Mouse (Mus musculus): ENCODE data around the gene Abhd17c.
"Not testable (repeated sequence)": the region's sequence is repeated elsewhere in the genome, so short reads cannot be mapped to it uniquely, and the experiment has no call there.

Gene Abhd17c

DNA sequence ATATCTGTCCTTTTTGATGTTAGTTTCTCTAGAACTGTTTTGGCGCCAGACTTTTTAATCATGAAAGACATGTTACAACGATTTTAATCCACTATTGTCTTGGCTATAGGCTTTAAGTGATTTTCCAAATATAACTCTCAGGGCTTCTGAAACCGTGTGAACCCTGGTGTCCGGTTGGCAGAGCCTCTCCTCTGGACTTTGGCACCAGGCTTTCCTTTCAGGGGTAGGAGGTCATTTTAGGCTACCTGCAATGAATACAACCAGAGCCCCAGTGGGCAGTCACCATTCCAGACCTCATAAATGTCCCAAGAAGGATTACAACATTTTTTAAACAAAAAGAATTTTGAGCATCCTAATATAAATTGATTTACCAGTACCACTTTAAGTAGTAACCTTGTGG is 1.1 kb upstream of the Abhd17c start:
- no peak for DNase-seq (ENCODE audit: low spot score in 2 of 2)

DNA sequence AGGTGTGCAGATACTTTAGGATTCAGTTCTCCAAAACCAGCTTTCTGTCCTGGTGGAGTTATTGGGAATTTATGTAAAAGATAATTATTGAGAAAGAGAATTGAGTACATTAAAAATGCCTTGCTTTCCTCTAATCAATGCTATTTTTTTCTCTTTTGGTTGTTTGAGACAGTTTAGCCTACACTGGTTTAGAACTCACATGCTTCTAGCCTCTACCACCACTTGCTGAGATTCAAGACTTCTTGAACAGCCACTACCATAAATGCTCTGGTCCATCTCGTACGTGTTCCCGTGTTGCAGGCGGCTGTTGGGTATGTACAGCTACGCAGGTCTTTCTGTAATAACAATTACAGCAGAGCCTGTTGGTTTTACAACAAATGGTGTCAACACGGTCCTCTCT is 681 bp upstream of the Abhd17c start:
- no peak for DNase-seq (ENCODE audit: low spot score in 2 of 2)

DNA sequence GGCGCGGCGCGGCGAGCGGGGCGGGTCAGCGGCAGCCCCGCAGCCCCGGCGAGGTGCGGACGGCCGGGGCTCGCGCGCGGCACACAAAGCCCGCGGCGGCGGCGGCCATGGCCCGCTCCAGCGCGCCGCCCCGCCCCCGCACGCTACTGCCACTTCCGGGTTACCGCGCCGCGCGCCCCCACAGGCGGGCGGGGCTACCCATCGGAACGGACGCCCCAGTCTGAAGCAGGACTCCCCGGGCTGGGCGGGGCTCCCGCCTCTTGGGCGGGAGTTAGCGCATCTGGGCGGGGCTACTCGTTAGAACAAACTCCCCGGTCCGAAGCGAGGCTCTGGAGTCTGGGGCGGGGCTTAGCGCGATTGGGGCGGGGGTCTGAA is 254 bp upstream of the Abhd17c start:
- DNase-seq (ENCODE audit: low spot score in 2 of 2) = peak; percentile 91

DNA sequence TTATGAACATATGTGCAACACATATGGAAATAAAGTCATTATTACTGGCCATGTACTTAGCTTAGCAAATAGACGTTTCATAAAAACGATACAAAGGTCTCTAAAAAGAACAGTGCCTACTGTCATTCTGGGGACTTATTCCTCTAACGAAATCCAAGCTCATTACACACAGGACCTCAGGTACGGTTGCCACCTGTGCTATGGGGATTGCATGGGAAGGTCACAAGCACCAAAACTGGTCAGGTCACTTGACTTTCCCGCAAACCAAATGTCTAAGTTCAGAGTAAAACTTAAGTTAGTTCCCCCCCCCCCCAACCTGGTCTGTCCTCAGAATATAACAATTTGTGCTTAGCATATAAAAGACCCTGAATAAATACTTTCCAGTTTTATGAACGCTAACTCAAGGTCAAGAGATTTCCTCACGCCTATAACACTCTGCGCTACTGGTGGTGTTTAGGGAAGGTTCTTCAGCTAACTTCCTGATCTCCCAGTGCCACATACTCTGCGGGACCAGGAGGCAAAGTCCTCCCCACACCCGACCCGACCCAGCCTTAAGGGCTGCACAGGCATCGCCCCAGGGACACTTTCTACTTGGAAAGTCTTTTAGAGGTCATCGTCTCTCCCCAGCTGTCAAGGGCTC is 1.2 kb downstream of the Abhd17c start:
- DNase-seq (ENCODE audit: low spot score in 2 of 2) = no peak

DNA sequence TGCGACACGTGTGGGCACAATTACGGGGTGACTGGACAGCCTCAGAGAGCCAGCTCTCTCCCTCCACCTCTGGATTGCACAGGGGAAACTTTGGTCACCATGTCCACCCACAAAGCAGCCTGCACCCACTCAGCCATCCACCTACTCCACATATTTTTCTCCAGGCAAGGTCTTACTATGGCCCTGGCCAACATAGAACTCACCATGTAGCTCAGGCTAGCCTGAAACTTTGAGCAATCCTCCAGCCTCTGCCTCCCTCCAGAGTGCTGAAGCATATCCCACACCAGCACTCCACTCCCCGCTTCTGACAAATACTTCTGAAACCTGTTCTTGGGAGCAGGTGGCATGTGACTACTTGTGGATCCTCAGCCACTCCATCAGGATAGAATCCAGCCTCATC is 1.9 kb downstream of the Abhd17c start:
- no peak for DNase-seq (ENCODE audit: low spot score in 2 of 2)

DNA sequence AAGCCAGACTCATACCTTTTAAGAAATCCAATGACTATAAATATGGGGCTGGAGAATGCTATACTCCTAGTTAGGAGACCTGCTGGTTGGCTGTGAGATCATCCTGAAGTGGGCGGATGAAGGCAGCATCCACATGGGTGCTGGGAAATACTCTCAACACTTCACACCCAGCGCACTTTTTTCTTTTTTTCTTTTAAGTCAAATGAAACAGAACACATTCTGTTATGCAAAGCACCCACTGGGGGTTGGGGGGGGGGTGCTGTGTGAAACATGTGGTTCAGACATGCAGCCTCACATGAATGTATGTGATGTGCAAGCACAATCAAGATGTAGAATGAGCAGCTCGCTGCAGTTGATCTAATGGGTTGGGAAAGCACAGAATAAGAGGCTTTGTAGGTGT is 2.8 kb downstream of the Abhd17c start:
- no peak for DNase-seq (ENCODE audit: low spot score in 2 of 2)

DNA sequence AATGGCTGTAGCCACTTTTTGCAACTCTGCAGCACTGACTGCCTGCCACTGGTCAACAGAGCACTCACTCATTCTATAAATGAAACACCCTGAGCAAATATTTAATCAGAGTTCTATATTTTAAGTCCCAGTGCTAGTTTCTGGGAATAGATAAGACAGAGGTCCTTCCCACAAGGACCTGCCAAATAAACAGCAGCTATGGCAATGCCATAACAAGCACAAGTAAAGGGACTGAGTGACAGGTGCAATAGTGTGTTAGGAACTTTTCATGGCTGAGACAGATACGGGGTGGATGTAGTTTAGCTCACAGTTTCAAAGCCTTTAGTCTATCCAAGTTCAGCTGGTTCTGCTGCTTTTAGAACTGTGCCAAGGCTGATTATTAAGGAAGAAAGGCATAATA is 3.9 kb downstream of the Abhd17c start:
- DNase-seq (ENCODE audit: low spot score in 2 of 2) = no peak

DNA sequence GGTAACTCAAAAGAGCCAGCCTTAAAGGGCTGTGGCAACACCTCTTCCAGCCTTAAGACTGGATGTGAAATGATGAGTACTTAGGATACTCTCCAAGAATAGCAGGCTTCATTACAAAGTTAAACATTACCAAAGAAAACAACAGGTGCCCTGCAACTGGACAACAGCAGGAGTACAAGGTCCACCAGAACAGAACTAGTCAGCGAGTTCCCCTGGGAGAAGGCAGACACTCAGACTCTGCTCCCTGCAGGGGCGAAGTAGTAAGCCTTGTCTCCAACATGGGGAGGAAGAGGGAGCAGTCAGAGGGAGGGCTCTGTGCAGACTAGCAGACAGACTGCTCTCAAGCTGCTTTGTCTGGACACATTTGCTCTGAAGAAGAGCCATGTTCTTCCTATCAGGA is 6.1 kb downstream of the Abhd17c start:
- no peak for DNase-seq (ENCODE audit: low spot score in 2 of 2)

DNA sequence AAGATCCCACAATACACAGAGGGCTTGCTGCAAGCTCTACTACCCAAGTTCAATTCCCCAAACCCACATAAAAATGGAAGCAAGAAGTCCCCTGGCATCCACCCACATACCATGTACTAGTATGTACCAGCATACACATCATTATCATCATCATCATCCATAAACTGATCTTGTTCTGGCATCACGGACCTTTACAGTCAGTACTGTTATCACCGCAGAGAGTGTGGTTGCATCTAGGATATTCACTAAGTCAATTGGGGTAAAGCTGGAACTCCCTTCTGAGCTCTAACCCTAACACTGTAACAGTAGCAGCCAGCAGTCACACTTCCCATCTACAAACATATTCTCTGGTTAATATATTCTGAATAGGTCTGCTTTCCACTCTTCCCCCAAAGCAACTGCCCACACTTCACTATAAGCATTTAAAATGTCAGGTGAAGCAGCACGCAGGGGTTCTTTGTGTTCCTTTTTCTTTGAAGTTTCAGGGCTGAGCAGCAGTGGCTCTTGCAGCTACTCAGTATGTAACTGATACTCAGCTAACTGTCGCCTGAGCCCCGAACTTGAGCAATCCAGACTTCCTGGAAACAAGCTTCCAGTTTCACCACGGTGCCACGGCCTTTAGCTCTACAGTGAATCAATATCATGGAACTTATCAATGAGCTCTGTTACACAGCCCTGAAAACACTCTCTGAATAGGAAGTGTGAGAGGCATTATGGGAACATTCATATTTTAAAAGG is 8.8 kb downstream of the Abhd17c start:
- no peak for DNase-seq (ENCODE audit: low spot score in 2 of 2)

DNA sequence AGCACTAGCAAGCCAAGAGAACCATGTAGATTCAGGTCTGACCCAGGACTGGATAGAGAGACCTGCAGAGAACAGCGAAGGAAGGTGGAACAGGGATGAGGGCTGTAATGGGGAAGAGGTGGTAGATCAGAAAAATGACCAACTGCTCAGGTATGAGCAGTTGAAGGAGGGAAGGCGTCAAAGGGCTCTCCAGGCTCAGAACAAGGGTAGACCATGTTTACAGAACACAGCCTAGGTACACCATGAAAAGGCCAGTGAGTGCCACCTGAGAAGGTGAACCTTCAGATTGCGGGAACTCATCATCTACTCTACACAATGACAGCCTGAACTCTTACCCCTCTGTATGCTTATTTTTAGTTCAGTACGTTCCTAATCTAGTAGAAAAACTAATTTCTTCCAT is 9.5 kb downstream of the Abhd17c start:
- DNase-seq (ENCODE audit: low spot score in 2 of 2) = no peak

DNA sequence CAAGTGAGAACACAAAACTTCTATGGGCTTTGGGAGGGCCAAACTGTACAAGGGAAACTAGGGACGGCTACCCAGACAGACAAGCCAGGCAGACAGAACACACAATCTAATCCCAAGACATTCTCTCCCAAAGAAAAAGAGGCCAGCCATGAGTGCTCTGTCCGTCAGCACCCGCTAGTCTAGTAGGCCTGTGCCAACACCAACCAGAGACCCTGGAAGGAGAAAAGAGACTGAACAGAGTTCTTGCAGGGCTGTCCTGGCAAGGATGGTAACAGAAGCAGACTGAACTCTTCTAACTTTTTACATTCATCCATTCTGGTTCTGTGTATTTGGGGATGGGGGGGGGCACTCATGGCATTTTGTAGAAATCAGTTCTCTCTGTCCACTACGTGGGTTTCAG is 12.1 kb downstream of the Abhd17c start:
- no peak for DNase-seq (ENCODE audit: low spot score in 2 of 2)

DNA sequence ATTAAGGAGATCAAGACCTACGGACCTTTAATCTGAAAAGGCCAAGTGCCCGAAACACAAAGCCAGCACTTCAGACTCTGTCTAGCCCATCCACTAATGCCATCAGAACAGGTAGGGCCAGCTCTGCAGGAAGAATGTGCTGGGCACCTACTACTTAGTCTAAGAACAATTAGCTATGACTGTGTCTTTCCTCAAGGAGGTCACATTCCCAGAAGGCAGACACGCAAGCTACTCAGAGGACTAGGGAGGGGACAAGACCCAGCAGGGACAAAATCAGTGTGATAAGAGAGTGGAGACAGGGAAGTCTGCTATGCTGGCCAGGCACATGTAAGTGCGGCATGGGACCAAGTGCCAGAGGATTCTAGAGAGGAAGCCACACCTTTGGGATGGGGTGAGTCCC is 13.0 kb downstream of the Abhd17c start:
- DNase-seq (ENCODE audit: low spot score in 2 of 2) = no peak

DNA sequence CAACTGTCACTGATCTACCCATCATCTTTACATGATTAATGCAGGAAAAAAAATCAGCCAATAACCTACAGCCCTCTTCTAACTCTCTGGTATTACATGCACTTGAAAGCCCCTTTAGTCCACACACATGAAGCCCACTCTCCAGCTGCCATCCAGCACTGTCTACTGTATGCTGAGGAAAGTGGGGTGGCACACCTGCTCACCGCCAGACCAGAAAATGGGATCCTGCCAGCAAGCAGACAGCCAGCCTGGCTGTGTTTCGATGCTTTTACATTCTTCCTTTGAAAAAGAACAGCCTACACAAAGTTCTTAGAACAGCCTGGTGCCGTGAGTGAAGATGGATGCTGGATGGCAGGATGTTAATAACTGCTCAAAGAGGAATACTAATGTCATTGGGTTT is 13.9 kb downstream of the Abhd17c start:
- DNase-seq (ENCODE audit: low spot score in 2 of 2) = no peak

DNA sequence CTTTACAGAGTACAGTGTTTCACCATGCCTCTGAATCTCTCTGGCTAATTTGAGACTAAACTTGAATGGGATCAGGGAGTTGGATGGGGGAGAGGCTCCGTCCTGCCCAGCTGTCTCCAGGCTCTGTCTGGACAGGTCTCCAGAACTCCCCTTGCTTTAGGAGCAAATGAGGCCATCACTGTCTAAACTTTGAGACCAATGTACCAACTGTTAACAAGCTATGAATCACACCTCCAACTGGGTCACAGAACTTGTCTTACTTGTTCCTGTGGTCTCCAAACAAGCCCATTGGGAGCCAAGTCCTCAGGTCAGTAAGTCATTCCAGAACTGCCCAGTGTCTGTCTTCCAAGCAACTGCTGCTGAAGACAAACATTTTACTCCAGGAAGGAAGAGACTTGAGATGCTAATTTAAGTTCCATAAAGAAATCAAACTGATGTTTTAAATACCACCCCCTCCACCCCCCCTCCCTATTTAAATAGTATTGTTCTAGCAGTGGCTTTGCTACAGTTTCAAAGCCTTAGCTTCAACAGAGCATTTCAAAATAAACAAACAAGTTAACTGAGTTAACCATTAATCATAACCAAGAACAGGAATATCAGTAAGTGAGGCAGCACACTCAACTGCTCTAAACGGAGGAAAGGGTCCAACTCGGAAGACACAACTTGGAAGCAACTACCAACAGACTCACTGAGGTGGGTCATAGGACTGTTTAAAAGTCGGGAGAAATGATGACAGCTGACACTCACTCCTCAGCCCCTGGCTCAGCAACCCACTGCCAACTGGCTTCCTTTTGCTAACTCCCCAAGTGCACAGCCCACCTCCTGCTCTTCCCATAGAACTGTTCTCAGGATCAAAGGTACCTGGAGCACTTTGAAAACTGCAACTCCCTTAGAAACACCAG is 15.6 kb downstream of the Abhd17c start:
- DNase-seq (ENCODE audit: low spot score in 2 of 2) = no peak

DNA sequence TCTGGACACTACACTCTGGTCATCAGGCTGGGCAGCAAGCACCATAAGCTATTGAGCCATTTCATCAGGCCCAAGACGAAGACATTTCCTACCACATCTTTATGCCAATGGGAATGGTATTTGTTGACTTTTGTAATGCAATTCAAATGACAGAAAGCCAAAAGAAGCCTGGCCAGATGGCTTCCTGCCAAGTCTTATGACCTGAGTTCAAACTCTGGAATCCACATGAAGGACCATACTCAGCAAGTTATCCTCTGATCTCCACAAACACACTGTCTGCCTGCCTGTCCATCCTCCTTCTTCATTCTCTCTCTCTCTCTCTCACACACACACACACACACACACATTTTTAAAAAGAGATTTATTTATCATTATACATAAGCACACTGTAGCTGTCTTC is 19.0 kb downstream of the Abhd17c start:
- no peak for DNase-seq (ENCODE audit: low spot score in 2 of 2)

DNA sequence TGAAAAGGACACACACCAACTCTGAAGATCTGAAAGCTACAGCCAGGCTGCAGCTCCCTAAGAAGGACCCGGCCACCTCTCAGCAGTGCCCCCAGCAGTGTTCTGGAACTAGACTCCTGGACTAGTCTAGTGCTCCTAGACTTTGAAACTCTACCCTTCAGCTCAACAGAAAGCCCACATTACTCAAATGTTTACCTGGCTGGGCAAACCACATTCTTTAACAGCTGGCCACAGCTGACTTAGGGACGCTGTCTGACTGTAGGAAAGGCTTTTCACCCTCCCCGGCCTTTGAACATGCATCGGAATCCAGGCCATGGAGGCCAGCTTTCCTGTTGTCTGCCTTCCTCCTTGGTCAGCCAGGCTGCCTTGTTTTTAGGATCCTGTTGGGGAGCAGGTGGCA is 20.0 kb downstream of the Abhd17c start:
- no peak for DNase-seq (ENCODE audit: low spot score in 2 of 2)

DNA sequence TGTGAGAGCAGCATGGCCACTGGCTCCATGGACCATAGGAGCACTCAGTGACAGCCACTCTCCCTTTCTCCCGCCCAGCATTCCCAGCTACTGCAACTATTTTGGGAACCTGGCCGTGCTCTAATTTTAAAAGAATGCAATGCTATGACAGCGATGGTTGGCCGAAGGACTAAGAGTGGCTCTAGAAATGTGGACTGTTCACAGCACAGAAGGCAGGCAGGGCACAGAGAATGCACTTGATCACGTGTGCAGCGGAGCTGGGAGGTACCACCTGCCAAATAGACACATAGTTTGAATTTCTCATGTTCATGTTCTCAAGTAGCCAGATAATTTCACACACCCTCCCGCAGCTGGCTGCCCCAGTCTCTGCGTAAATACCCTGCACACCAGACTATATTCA is 23.0 kb downstream of the Abhd17c start:
- DNase-seq (ENCODE audit: low spot score in 2 of 2) = peak in 1 of 2 experiments; percentile 27

DNA sequence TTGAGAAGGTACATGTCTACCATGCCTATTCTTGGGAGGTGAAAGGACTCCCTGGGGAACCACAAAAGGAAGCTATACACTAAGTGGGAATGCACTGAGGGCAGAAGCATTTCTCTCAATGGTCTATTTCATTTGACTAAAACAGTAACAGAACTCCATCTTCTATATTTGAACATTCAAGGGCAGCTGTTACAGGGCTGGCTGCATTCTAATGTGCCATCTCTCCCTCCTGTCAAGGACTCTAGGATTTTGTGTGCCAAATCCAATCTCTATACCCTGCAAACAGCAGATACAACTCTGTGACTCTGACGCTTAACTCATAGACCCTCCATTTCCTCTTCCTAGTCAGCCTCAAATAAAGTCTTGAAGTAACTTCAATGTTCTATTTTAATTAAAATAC is 26.0 kb downstream of the Abhd17c start:
- DNase-seq (ENCODE audit: low spot score in 2 of 2) = no peak

DNA sequence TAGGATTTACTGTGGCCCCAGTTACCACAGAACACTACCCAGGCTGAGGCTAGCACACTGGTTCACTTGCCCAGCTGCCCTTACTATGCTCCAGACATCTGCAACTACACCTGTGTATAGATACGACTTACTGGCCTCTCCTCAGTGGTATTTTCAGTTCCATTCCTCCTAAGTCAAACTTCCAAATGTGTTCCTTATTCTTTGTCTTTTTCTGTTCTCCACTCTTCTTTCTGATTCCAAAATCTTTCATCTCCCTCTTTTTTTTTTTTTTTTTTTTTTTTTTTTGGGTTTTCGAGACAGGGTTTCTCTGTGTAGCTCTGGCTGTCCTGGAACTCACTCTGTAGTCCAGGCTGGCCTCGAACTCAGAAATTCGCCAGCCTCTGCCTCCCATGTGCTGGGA is 28.0 kb downstream of the Abhd17c start:
- not testable (repeated sequence) for DNase-seq (ENCODE audit: low spot score in 2 of 2)

DNA sequence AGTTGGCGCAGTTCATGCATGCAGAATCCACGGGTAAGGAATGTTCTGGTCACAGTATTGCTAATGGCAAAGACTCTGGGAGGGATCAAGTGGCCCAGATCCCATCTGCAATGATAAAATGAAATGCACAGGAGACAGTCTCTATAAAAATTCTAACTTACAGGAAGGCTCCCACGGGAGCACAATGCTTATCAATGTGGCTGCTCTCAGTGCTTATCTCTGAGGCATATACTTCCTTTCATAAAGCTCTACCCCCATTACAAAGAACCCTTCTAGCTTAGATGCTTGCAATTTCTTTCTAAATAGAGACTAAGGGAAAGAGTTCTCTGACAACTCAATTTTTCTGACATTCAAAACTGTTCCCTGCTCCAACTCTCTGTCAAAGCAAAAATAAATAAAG is 29.9 kb downstream of the Abhd17c start:
- DNase-seq (ENCODE audit: low spot score in 2 of 2) = no peak

DNA sequence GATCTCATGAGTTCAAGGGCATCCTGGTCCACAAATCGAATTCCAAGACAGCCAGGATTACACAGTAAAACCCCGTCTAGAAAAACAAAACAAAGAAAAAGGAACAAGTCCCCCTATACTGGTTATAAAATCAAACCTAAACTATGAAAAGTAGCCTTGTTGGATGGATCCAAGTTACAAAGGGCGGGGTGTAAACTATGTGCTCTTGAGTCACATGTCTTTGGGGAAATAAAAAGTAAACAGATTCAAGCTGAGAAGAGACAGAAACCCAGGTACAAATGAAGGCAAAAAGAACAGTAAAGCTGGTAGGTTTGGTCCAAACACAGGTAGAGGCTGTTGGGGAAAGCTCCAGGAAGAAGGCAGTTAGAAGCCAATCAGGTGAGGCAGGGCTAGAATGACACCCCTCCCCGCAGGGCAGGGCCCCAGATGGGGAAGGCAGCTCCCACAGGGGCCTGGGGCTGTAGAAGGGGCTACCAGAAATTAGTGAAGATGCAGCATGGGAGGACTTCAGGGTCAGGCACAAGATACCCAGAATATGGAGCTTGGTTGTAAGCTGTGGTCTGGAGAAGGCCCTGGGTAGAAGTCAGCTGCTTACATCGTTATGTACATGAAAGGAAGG is 31.4 kb downstream of the Abhd17c start:
- no peak for DNase-seq (ENCODE audit: low spot score in 2 of 2)

Data from urinary bladder, postnatal 4 days (tissue).